Mouse (Mus musculus): Measurements from ENCODE around the gene Usp42.
A peak's percentile ranks its signal among the peaks of the same experiment; 100 is the strongest.

Gene Usp42

DNA sequence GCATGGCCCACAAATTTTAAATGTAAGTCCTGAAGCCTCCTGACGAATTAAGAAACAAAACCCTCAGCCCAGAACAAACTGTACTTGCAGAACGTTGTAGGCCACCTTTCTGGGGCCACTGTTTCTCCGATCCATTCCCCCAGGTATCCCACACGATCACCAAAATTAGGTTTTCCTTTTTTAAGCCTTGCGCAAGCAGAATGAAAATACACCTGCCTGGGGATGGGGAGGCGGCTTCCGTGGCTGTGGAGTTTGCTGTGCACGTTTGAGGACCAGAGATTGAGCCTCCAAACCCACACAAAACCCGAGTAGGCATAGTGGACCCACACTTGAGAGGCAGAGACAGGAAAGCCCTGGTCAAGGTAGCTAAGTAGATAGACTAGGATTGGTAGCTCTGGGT is 41.7 kb downstream of the Usp42 start:
- DNase-seq (ENCODE audit: low read depth, low spot score), result no peak

DNA sequence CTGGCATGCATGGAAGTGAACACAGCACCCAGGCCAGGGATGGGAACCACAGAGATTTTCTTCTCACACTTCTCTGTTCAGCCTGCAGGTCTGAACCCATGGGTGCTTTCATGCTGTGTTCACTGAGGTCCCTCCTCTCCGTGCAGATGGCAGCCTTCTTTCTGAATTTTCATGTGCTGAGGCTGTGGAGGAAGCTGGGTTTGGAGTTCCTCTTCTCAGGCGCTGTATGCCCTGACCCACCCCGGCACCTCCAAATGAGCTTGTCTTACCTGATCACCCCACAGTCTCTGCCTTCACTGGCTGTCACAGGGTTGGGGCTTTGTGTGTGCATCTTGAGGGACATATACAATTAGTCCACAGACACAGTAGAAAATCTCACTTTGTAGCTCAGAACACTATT is 44.5 kb downstream of the Usp42 start:
- DNase-seq (ENCODE audit: low read depth, low spot score), result no peak

DNA sequence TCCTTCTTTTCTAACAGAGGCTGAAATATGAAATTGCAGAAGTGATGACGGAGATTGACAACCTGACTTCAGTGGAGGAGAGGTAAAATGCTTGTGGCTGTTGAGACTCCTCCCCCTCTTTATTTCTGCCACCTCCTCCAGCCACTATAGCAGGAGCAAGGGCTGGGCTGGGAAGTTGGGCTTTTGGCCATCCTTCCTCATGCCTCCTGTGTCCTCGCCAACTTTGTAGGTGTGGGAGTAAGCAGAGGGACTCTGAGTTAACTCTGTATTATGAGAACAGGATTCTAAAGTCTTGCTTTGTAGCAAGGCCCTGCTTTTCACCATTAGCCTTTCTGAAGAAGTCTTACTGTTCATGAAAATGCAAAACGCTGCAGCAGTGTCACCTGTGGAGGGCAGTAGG is 45.6 kb downstream of the Usp42 start:
- DNase-seq (ENCODE audit: low read depth, low spot score), result no peak

DNA sequence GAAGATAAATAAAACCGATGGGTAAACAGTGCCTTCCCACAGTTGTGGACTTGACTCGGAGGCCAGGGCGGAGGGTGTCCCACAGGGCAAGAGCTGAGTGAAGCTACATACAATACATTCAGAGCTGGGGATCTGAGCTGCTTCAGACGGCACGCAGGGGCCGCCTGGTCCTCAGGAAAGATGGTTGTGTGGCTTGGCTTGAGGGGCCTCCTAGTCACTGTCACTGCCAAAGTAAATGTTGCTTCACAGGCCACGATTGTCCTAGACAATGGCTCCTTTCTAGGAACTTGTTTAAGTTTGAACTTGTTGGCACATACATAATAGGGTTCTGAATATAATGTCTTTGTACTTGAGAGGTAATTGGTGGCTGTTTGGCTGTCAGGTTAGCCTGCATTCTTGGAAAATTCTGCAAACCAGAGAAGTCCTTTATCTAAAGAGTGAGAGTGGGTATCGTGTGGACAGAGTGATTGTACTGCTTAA is 47.1 kb downstream of the Usp42 start:
- DNase-seq (ENCODE audit: low read depth, low spot score), result no peak

DNA sequence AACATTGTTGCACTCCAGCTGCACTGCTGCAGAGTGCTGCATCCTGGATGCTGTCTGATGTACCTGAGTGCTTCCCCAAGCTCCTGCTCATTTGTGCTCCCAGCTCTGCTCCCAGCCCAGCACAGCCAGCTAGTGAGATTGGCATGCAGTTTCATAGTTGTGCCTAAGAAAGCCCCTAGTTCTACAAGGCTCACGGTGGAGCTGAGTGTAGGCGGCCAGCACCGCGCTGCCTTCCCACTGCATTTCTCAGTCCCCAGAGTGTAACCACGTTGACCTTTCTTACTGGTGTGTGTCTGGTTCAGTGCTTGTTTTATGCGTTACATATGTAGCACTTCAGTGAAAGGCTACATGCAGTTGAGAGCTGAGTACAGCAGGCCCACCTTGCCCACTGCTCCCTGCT is 48.4 kb downstream of the Usp42 start:
- DNase-seq (ENCODE audit: low read depth, low spot score), result no peak

DNA sequence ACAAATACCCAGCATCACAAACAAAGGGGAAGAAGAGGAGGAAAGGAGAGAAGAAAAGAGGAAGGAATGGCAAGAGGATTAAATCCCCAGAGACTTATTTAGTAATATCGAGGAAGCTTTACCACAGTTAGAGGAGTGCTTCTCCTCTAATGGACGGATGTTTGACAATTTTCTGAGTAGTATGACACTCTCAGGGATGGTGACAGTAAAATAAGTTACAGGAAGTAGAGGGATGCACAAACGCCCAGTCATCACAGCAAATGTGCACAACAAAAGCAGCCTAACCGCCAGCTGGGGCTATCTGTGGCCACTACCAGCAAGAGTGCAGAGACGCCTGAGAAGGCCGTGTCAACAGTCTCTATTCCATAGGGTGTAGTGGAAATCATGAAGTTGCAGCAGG is 52.4 kb downstream of the Usp42 start:
- DNase-seq (ENCODE audit: low read depth, low spot score), result no peak

DNA sequence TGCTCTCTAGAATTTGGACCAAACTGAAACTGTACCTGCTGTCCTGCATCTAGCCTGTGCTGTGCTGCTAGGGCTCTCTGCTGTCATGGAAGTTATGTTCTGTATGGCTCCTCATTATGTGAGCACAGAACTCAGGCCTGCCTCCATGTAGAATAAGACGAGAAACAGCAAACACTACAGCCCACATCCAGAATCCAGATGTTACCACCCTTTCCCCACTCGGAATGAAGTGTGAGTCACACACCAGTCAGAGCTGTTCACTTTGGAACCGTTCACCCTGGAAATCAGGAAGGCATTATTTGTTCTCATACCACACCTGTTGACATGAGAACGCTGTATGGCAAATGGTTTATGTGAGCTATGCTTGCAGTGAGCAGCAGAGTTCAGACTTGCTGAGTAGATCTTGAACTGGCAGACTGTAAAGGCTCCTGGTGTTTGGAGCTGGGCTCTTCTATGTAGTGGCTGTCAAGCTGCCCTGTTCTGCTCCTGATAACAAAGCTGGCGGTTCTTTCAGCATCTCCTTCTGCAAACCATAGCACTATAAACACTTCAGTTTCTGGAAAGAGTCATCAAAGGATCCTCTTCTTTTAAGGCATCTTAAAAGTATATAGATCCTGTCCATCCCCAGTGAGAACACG is 53.3 kb downstream of the Usp42 start:
- no peak for DNase-seq (ENCODE audit: low read depth, low spot score)

DNA sequence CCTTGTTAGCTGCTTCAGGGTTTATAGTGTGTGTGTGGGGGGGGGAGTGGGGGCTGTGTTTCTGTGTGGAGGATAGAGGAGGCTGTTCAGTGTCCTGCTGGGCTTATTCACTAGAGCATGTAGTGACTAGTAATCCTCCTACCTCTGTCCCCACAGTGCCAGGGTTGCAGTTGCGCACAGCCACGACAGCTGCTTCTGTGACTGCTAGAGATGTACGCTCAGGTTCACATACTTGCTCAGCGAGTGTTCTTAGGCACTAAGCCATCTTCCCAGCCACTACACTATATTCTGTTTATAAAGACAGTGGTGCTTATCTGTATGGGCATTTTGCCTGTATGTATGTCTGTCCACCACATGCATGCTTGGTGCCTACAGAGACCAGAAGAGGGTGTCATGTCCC is 54.7 kb downstream of the Usp42 start:
- no peak for DNase-seq (ENCODE audit: low read depth, low spot score)

DNA sequence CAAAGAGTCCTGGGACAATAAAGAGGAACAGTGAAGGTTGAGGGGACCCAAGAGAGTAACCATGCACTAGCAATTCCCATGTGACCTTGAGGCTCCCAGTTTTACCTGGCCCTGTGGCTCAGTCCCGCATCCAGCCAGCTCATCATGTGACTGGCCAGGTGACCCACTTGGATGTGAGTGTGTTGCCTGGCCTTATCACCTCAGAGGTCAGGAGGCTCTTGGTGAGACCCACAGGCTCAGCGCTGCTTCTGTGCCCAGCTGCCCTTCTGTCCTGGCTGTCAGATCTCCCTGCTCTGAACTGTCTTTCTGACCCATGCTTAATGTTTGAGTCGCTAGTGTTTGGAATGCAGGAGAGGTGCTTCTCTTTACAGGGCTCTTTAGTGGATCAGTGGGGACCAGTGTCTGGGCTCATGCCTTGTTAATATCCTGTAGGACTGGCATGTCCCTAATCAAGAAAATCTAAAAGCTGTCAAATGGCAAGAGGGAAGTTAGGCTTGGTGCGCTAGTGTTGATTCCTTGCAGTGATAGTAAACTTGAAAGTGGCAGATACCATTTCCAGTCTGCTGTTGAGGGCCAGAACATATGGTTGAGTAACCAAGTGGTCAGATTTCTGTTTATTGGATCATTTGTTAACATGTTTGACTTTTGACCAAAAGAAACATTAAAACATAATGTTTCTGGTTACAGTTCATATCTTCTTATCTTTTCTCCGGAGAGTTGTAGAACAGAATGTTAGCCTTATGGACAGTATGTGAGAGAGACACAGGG is 55.7 kb downstream of the Usp42 start:
- no peak for DNase-seq (ENCODE audit: low read depth, low spot score)

DNA sequence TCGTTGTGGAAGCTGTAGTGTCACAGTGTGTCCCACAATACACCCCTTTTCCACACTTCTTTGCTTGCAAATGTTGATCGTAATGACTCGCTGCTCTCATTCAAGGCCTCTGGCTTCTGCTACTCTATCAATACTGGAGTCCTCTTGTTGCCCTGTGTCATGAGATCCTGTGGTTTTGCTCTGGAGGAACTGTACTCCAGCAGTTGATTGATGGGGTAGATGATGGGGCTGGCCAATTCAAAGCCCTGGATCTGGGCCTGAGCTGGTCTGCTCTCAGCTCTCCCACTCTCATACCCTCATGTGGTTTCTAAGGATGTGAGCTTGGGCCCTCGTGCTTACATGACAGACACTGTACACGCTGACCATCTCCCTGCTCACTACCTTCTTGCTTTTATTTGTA is 57.5 kb downstream of the Usp42 start:
- DNase-seq (ENCODE audit: low read depth, low spot score), result no peak

DNA sequence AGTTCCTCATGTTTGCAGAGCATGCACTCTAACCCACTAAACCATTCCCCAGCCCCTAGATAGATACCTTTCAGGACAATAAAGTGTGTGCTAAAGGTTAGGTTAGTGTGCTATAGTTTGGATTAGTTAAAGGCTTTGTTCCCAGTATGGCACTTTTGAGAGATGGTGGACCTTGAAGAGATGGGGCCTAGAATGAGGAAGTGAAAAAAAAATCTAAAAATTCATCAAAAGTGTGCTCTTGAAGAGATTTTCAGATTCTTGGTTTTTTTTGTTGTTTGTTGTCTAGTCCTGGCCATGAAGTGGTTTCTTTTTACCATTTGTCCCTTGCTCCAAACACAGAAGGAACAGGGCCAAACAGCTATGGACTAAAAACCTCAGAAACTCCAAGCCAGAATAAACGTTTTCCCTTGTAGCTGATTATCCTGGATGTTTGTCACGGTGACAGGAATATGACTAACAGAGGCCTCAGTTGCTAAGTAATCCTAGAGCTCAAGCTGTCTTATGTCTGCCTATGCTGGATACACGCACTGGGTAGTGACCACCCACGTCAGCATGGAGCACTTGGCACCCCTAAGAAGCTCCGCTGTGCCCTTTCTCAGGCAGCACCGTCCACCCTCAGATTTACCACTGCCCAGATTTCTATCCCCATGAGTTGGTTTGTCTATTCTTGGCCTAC is 61.2 kb downstream of the Usp42 start:
- DNase-seq (ENCODE audit: low read depth, low spot score), result no peak

DNA sequence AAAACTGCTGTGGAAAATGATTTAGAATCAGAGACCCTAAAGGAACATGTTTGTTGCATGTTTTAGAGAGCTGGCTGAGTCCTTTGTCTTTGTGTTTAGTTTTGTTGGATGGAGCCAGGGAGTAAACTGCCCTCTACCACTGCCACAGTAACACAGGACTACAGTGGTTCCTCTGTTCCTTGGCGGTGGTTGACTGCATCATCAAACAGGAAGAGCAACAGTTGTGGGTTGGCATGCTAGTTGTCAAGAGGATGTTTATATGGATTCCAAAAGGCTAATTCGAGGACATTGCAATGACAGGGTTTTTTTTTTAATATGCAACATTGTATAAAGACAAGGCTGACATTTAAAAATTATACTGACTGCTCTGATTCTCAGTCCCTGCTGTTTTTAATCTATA is 62.2 kb downstream of the Usp42 start:
- DNase-seq (ENCODE audit: low read depth, low spot score), result no peak

DNA sequence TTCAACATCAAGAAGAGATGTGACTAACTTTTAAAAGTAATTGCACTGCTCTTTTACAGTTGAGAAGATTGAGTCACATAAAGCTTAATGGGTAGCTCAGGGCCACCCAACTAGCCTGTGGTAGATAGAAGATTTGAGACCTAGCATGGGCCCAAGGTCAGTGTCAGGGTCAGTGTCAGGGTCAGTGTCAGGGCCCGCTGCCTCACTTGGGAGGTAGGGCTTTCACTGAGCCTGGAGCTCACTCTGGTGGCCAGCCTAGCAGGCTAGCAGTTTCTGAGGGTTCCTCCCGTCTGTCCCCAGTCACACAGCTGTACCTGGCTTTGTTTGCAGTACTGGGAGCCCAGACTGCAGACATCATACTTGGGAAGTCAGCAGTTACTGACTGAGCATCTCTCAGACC is 62.7 kb downstream of the Usp42 start:
- no peak for DNase-seq (ENCODE audit: low read depth, low spot score)

DNA sequence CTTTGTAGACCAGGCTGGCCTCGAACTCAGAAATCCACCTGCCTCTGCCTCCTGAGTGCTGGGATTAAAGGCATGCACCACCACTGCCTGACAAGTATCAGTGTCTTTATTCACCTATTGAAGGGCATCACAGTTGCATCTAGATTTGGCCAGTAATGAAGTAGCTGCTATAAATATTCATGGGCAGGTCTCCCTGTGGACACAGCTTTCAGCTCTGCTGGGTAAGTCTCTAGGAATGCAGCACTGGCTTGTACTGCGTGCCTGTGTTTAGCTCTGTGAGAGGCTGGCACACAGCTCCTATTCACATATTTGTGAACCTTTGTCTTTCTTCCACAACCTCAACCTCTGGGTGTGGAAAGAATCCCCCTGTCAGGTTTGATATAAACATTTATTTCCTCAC is 63.2 kb downstream of the Usp42 start:
- DNase-seq (ENCODE audit: low read depth, low spot score), result peak; percentile 48

DNA sequence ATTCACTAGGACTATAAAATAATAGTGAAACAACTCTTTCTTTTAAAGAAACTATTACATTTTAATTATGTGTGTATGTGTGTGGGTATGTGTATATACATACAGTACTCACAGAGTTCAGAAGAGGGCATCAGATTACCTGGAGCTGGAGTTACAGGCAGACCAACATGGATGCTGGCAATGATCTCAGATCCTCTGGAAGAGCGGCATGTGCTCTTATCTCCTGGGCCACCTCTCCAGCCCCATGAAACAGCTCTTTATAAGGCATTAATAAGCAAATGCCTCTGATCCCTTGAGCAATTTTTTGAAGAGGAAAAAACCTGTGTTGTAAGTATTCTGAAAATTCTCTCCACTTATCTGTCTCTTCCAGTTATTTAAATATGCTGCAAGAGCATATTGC is 66.1 kb downstream of the Usp42 start:
- no peak for DNase-seq (ENCODE audit: low read depth, low spot score)

DNA sequence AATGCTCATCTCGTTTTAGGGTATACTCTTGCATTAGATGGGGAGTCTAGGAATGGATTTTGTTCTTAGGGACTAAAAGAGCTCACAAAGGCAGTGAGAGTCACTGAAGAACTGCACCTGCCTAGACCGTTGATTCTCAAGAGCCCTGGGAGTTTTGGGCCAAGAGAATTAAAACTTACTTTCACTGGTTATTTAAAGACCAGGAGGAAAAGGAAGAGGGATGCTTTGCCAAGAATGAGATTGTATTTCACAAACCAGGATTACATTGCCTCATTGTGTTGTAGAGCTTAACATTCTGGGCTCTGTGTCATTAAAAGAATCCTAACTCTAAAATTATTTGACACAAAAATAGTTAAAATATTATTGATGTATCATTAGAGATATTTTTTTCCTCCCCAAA is 66.5 kb downstream of the Usp42 start:
- DNase-seq (ENCODE audit: low read depth, low spot score), result no peak

DNA sequence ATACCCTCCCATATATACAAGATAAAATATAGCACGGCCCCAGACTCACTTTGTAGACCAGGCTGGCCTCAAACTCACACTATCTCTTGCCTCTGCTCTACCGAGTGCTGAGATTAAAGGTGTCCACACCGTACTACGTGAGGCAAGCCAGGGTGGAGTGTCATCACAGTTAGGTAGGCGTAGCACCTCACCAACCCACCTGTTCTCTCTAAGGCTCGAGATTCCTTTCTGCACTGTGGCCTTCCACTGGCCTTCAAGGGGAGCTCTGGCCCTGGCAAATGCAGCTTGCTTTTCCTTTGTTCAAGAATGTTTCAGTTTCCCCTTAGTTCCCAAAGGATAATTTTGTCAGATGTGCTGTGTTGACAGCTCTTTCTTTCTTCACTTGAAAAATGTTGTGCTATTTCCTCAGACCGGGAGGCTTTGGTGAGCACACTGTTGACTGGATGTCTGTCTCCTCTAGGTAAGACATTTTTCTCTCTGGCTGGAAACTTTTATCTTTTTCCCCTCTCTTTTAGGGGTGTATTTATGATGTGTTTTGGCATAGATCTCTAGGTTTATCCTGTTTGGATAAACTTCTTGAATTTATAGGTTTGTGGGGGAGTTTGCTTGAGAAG is 68.9 kb downstream of the Usp42 start:
- DNase-seq (ENCODE audit: low read depth, low spot score), result no peak

Measured in skeletal muscle tissue, adult 2 months (tissue).